Mouse (Mus musculus) left cerebral cortex, adult 9 months (tissue): Measurements from ENCODE around the gene Zfp976.
A peak's percentile ranks its signal among the peaks of the same experiment; 100 is the strongest.
"Not testable (repeated sequence)": the region's sequence is repeated elsewhere in the genome, so short reads cannot be mapped to it uniquely, and the experiment has no call there.

ENCODE experiments used
- DNase-seq, 2 experiments: peaks; one replicate each; pipeline ENCODE4 v3.0.0; 2022; ENCODE audit warnings: low spot score in 2 of 2

The Zfp976 gene

DNA sequence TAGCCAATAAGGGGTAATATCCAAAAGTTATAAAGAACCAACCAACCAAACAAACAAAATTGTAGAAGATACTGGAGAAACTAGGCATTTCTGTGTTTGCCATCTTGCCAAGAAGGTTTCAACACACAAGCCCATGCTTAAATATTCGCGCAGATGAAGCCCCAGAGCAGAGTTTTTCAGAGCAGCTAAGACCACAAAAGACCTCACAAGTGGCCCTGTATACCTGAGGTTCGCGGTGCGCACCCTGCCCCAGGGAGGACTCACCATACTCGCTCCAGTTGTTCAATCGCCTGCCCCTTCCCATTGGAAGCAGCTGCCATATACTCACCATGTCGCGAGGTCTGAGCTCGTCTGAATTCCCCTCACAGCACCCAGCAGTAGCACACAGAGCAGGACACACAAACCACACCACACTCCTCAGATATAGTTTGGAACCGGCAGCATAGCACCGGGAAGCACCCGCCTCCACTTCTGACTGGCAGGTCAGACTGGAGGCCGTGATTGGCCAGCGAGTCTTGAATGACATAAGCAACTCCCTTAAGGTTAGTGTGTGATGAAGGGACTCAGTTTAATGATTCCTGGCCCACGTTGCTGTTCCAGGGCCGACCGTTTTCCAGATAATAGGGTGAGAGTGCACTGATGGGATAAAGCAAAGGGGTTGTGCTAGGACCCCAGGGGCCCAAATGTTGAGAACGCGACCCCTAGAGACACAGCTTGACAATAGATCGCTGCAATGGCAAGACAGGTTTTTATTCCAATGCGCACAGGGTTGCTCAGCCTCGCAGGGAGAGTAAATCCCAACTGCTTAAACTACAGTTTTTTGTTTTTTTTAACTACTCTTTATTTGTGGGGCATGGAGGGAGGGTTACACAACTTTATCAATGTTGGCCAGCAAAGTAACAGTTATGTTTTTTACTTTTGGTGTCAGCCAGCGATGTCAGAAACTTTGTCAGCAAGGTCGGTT, at the start of gene Zfp976:
TSS of gene Zfp976 (minus strand) at position 437 of the 964 bp plus-strand sequence.
- peak; percentile 15 to 66 for DNase-seq

- DNase-seq = not testable (repeated sequence)
Observed at GRCm38 (mm10) chr7:42680081-42680480, 37.7 kb upstream of the Zfp976 start.

GRCm38 (mm10) chr7:42679646-42680045, 37.3 kb upstream of the Zfp976 start:
- DNase-seq = not testable (repeated sequence)

GRCm38 (mm10) chr7:42660140-42660539, 17.8 kb upstream of the Zfp976 start:
- DNase-seq = not testable (repeated sequence)

GRCm38 (mm10) chr7:42655211-42655610, 12.8 kb upstream of the Zfp976 start:
- DNase-seq = not testable (repeated sequence)

- not testable (repeated sequence) for DNase-seq
Observed at GRCm38 (mm10) chr7:42643120-42643620, 782 bp upstream of the Zfp976 start.

DNA sequence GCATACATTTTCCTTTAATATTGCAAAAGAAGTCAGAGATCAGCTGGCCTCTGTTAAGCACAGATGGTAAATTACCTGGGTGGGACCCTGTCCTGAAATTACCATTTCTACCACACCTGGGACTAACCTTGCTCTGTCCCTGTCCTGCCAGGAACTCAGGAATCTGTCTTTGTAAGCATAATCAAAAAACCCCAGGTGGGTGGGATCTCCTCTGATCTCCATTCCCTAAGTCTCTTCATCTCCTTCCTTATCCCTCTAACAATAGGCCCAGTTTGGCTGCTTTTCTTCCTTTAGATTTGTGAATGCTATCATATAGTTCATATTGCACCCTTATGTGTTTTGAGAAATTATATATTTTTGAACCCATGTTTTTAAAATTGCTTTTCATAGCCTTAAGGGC, 11.4 kb downstream of the Zfp976 start:
- DNase-seq = not testable (repeated sequence)

DNA sequence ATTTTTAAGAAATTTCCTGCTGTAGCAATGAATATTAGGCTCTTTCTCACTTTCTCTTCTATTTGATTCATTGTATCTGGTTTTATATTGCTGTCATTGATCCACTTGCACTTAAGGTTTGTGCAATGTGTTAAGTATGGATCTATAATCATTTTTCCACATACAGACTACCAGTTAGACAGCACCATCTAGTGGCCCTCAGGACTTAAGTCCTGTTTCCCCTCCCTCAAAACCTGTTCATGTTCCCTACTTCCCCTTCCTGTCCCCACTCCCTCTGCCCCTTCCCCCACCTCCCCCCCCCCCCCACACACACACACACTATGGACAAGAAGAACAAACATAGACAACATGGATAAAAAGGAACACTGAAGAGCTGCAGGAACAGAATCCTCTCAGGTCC, 46.7 kb downstream of the Zfp976 start:
- DNase-seq = not testable (repeated sequence)

DNA sequence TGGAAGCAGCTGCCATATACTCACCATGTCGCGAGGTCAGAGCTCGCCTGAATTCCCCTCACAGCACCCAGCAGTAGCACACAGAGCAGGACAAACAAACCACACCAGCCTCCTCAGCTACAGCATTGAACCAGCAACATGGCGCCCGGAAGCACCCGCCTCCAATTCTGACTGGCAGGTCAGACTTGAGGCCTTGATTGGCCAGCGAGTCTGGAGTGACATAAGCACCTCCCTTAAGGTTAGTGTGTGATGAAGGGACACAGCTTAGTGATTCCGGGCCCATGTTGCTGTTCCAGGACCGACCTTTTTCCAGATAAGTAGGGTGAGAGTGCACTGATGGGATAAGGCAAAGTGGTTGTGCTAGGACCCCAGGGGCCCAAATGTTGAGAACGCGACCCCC, 50.0 kb downstream of the Zfp976 start, which contains the start of gene Zfp977:
TSS of gene Zfp977 (minus strand) at position 135 of the 400 bp plus-strand sequence.
- DNase-seq = not testable (repeated sequence)

DNA sequence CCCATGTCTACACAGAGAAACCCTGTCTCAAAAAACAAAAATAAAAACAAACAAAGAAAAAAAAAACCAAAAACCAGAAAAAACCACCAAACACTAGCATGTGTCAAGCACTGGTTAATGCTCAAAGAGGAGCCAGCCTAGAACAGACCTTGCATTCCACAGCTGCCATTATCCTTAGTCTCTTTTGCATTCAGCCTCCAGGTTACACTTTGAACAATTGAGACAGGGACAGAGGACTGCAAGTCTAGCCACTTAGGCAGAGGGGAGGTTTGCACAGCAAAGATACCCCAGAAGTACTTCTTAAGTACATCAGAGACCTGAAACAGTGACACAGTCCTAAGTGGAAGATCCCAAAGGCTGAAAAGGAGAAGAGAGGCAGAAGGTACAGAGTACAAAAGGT, 51.1 kb downstream of the Zfp976 start:
- DNase-seq = not testable (repeated sequence)

GRCm38 (mm10) chr7:42578488-42578887, 63.9 kb downstream of the Zfp976 start, which contains the start of gene Gm21028:
TSS of gene Gm21028 (minus strand) at chr7:42578588.
- DNase-seq = no peak
